Mouse (Mus musculus) urinary bladder, postnatal 14 days (tissue): ENCODE data around the gene Adamtsl3.

Experiments used
- DNase-seq: peaks from one replicate; pipeline ENCODE4 v3.0.0; 2021; ENCODE audit warnings: low spot score

Gene Adamtsl3

GRCm38 (mm10) chr7:82648353-82649080, 313.0 kb downstream of the Adamtsl3 start, which contains the start of the genes Saxo2 and Efl1:
Gene Saxo2 (minus strand): TSS chr7:82648528.
Gene Efl1 (plus strand): TSS chr7:82648614.
- peak; percentile 95 for DNase-seq

DNA sequence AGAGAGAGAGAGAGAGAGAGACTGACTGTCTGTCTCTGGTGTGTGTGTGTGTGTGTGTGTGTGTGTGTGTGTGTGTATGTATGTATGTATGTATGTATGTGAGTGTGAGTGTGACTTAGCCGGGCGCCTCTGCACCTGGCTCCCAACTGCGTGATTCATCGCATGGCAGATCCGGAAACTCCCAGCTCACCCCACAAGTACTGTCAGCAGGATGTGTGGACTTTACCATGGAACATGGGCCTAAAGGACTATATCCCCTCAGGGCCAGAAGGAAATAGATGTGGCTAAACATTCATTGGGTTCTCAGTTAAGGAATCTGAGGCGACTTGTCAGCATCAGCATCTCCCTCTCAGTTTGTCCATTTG, 313.6 kb downstream of the Adamtsl3 start:
- DNase-seq = peak; percentile 8
